Mouse (Mus musculus): ENCODE results near the gene Lmx1a. TPM values are rescaled to one million over a fixed set of nuclear protein-coding genes. Genes with fewer than 3 reads are reported as not detected.

Gene Lmx1a
- polyA plus RNA-seq, 1 experiment from 2014 or later = 3.7 TPM

DNA sequence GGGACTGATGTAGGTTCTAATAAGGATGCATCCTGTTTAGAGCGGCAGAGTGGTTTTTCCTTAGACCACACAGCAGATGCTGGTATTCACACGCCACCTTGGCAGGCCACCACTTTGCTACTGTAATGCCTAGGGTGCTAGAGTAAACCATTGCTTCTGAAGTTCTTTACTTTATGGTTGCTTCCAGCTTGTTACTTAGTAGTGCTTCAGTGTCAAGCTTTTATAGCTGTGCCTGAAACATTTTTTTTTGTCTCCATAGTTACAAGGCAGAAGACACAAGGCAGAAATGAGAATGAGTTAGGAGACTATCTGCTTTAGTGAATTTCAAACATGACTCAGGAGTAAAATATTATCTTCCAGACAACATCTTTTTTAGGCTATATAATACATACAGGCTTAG is 95.0 kb downstream of the Lmx1a start:
- ATAC-seq (ENCODE audit: insufficient read depth, low FRiP score, low TSS enrichment) = no peak
- no peak overlapping the region for H3K4me3 ChIP-seq (ENCODE audit: low read depth, low read length)

GRCm38 (mm10) chr1:167788684-167789413 is 99.8 kb downstream of the Lmx1a start:
- 41% methylated on average over 12 of the region's 12 CpGs for WGBS
- no peaks in the 10 kb centered on the region for H3K36me3 ChIP-seq (ENCODE audit: control insufficient read depth, insufficient read depth, low read length)
- H3K9ac ChIP-seq (ENCODE audit: low read length) = no peak overlapping the region
- 0 out of 2 replicates have a peak, but pooled peaks cover 8% of the 10 kb centered on the region for H3K4me1 ChIP-seq (ENCODE audit: control insufficient read depth, insufficient read depth, low read length)
- H3K4me2 ChIP-seq (ENCODE audit: low read depth) = no peak overlapping the region
- H3K27me3 ChIP-seq (ENCODE audit: control insufficient read depth, insufficient read depth, low read length) = no peaks in the 10 kb centered on the region
- no peak overlapping the region for H3K4me3 ChIP-seq (ENCODE audit: low read depth, low read length)
- H3K9me3 ChIP-seq (ENCODE audit: control insufficient read depth, low read length) = no peaks in the 10 kb centered on the region
- H3K27ac ChIP-seq (ENCODE audit: low read depth, low read length) = peak overlapping the region; percentile 24; the same call in 1 of the 2 replicates
- ATAC-seq (ENCODE audit: insufficient read depth, low FRiP score, low TSS enrichment) (peak; percentile 85), DNase-seq (ENCODE audit: low spot score) (peak; percentile 37)

More for the DNA sequence above, 95.0 kb downstream of the Lmx1a start:
- no peak for DNase-seq (ENCODE audit: low spot score)
- no peaks in the 10 kb centered on the region for H3K9me3 ChIP-seq (ENCODE audit: control insufficient read depth, low read length)
- H3K27ac ChIP-seq (ENCODE audit: low read depth, low read length) = no peak overlapping the region
- no peaks in the 10 kb centered on the region for H3K36me3 ChIP-seq (ENCODE audit: control insufficient read depth, insufficient read depth, low read length)
- 84% methylated on average over 2 of the region's 2 CpGs for WGBS
- H3K4me2 ChIP-seq (ENCODE audit: low read depth) = no peak overlapping the region
- H3K27me3 ChIP-seq (ENCODE audit: control insufficient read depth, insufficient read depth, low read length) = no peaks in the 10 kb centered on the region
- no peak overlapping the region for H3K9ac ChIP-seq (ENCODE audit: low read length)
- 0 out of 2 replicates have a peak, but pooled peaks cover 4% of the 10 kb centered on the region for H3K4me1 ChIP-seq (ENCODE audit: control insufficient read depth, insufficient read depth, low read length)

DNA sequence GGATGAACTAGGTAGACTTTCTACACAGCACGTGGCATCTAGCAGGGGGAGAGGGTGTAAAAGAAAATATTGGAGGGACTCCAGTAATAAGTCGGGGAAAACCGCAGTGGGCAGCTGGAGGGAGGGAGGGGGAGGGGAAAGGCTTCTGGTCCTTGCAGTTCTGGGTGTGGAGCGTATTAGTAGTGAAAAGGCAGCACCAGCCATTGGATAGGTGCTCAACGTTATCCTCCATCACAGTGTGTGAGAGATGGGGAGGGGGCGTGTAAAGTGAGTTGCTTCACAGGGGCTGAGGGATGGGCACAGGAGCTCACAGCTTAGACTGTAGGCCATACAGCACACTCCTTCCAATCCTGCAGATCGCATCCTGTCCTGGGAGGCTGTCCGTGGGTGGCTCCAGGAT is 100.4 kb downstream of the Lmx1a start:
- WGBS = 60% methylated on average over 8 of the region's 8 CpGs
- no peak overlapping the region for H3K4me2 ChIP-seq (ENCODE audit: low read depth)
- no peaks in the 10 kb centered on the region for H3K9me3 ChIP-seq (ENCODE audit: control insufficient read depth, low read length)
- peak; percentile 58 for ATAC-seq (ENCODE audit: insufficient read depth, low FRiP score, low TSS enrichment)
- H3K36me3 ChIP-seq (ENCODE audit: control insufficient read depth, insufficient read depth, low read length) = no peaks in the 10 kb centered on the region
- 0 out of 2 replicates have a peak, but pooled peaks cover 8% of the 10 kb centered on the region for H3K4me1 ChIP-seq (ENCODE audit: control insufficient read depth, insufficient read depth, low read length)
- no peak overlapping the region for H3K9ac ChIP-seq (ENCODE audit: low read length)
- H3K27me3 ChIP-seq (ENCODE audit: control insufficient read depth, insufficient read depth, low read length) = no peaks in the 10 kb centered on the region
- DNase-seq (ENCODE audit: low spot score) = no peak
- H3K4me3 ChIP-seq (ENCODE audit: low read depth, low read length) = no peak overlapping the region
- H3K27ac ChIP-seq (ENCODE audit: low read depth, low read length) = peak overlapping the region; percentile 24; the same call in 1 of the 2 replicates

DNA sequence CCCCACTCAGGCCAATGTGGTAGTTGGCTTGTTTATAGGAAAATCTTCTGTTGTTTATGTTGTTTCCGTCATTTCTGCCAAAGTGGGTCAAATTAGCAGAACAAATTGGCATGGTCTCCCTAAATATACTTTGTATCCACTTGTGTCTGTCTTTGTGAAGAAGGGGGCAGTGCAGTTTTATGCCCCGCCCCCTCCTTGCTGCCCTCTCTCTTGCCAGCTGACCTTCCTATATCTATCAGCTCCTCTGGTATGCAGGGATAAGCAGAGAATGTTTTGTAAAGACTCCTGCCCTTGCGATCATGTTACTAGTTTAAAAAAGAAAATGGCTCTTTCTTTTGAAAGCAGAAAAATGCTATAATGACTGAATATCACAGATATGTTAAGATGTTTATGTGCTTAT is 101.7 kb downstream of the Lmx1a start:
- 86% methylated on average over 3 of the region's 3 CpGs for WGBS
- no peaks in the 10 kb centered on the region for H3K36me3 ChIP-seq (ENCODE audit: control insufficient read depth, insufficient read depth, low read length)

DNA sequence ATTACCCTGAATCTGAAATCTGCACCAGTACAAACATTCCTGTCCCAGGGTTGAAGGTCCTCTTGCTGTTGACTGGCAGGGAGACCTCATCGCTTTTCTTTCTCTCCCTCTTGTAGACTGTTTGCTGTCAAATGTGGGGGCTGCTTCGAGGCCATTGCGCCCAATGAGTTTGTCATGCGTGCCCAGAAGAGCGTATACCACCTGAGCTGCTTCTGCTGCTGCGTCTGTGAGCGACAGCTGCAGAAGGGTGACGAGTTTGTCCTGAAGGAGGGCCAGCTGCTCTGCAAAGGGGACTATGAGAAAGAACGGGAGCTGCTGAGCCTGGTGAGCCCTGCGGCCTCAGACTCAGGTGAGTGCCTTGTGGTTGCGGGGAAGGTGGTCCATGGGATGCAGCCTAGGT is 102.2 kb downstream of the Lmx1a start:
- Histone ChIP-seq H3K4me3 (ENCODE audit: low read depth, low read length) (no peak overlapping the region), H3K36me3 (ENCODE audit: control insufficient read depth, insufficient read depth, low read length) (no peaks in the 10 kb centered on the region), H3K4me1 (ENCODE audit: control insufficient read depth, insufficient read depth, low read length) (0 out of 2 replicates have a peak, but pooled peaks cover 8% of the 10 kb centered on the region), H3K9ac (ENCODE audit: low read length) (no peak overlapping the region), H3K27ac (ENCODE audit: low read depth, low read length) (no peak overlapping the region), H3K27me3 (ENCODE audit: control insufficient read depth, insufficient read depth, low read length) (no peaks in the 10 kb centered on the region), H3K9me3 (ENCODE audit: control insufficient read depth, low read length) (no peaks in the 10 kb centered on the region), H3K4me2 (ENCODE audit: low read depth) (no peak overlapping the region)
- DNase-seq (ENCODE audit: low spot score) (no peak), ATAC-seq (ENCODE audit: insufficient read depth, low FRiP score, low TSS enrichment) (no peak)
- WGBS = 83% methylated on average over 11 of the region's 11 CpGs

More for the DNA sequence above, 101.7 kb downstream of the Lmx1a start:
- Histone ChIP-seq H3K27me3 (ENCODE audit: control insufficient read depth, insufficient read depth, low read length) (no peaks in the 10 kb centered on the region), H3K4me3 (ENCODE audit: low read depth, low read length) (no peak overlapping the region), H3K4me2 (ENCODE audit: low read depth) (no peak overlapping the region), H3K27ac (ENCODE audit: low read depth, low read length) (no peak overlapping the region), H3K4me1 (ENCODE audit: control insufficient read depth, insufficient read depth, low read length) (0 out of 2 replicates have a peak, but pooled peaks cover 8% of the 10 kb centered on the region), H3K9me3 (ENCODE audit: control insufficient read depth, low read length) (no peaks in the 10 kb centered on the region), H3K9ac (ENCODE audit: low read length) (no peak overlapping the region)
- ATAC-seq (ENCODE audit: insufficient read depth, low FRiP score, low TSS enrichment) = no peak
- DNase-seq (ENCODE audit: low spot score) = no peak

DNA sequence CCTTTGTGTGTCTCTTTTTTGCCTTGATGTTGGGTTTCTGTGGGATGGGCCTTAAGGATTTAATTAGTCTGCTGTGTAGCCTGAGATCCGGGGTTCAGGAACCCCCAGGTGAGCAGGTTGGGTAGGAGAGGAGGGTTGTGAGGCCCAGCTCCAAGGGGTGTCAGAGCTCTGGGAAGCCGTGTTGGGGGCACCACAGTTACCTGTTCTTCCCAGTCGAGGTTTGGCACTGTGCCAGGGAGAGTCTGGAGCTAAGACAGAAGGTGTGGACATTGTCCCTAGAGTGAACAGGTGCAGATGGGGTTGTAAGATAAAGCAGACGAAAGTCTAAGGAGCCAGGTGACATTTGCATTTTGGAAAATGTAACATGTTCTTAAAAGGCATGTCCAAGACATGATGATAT is 112.9 kb downstream of the Lmx1a start:
- 0 out of 2 replicates have a peak, but pooled peaks cover 3% of the 10 kb centered on the region for H3K27me3 ChIP-seq (ENCODE audit: control insufficient read depth, insufficient read depth, low read length)
- no peaks in the 10 kb centered on the region for H3K36me3 ChIP-seq (ENCODE audit: control insufficient read depth, insufficient read depth, low read length)
- H3K4me1 ChIP-seq (ENCODE audit: control insufficient read depth, insufficient read depth, low read length) = no peaks in the 10 kb centered on the region
- no peak overlapping the region for H3K27ac ChIP-seq (ENCODE audit: low read depth, low read length)
- H3K4me2 ChIP-seq (ENCODE audit: low read depth) = no peak overlapping the region
- peak; percentile 11; the same call in 1 of the 2 replicates for ATAC-seq (ENCODE audit: insufficient read depth, low FRiP score, low TSS enrichment)
- 51% methylated on average over 4 of the region's 4 CpGs for WGBS
- H3K9ac ChIP-seq (ENCODE audit: low read length) = no peak overlapping the region
- DNase-seq (ENCODE audit: low spot score) = no peak
- no peak overlapping the region for H3K4me3 ChIP-seq (ENCODE audit: low read depth, low read length)
- H3K9me3 ChIP-seq (ENCODE audit: control insufficient read depth, low read length) = no peaks in the 10 kb centered on the region

- DNase-seq (ENCODE audit: low spot score) (peak; percentile 74), ATAC-seq (ENCODE audit: insufficient read depth, low FRiP score, low TSS enrichment) (peak; percentile 84)
- WGBS = under 1% methylated on average over 55 of the region's 59 CpGs
- no peaks in the 10 kb centered on the region for H3K4me1 ChIP-seq (ENCODE audit: control insufficient read depth, insufficient read depth, low read length)
- H3K4me2 ChIP-seq (ENCODE audit: low read depth) = peak overlapping the region; percentile 61
- H3K9me3 ChIP-seq (ENCODE audit: control insufficient read depth, low read length) = no peaks in the 10 kb centered on the region
- H3K27me3 ChIP-seq (ENCODE audit: control insufficient read depth, insufficient read depth, low read length) = 0 out of 2 replicates have a peak, but pooled peaks cover 3% of the 10 kb centered on the region
- peak overlapping the region; percentile 50 for H3K4me3 ChIP-seq (ENCODE audit: low read depth, low read length)
- no peaks in the 10 kb centered on the region for H3K36me3 ChIP-seq (ENCODE audit: control insufficient read depth, insufficient read depth, low read length)
- H3K27ac ChIP-seq (ENCODE audit: low read depth, low read length) = peak overlapping the region; percentile 77
- peak overlapping the region; percentile 5 for H3K9ac ChIP-seq (ENCODE audit: low read length)
Measured at GRCm38 (mm10) chr1:167802510-167803271, 113.7 kb downstream of the Lmx1a start.

- no peaks in the 10 kb centered on the region for H3K9me3 ChIP-seq (ENCODE audit: control insufficient read depth, low read length)
- peak overlapping the region; percentile 61 for H3K4me2 ChIP-seq (ENCODE audit: low read depth)
- peak; percentile 24 for DNase-seq (ENCODE audit: low spot score)
- H3K4me1 ChIP-seq (ENCODE audit: control insufficient read depth, insufficient read depth, low read length) = no peaks in the 10 kb centered on the region
- peak overlapping the region; percentile 5 for H3K9ac ChIP-seq (ENCODE audit: low read length)
- no peaks in the 10 kb centered on the region for H3K36me3 ChIP-seq (ENCODE audit: control insufficient read depth, insufficient read depth, low read length)
- H3K27me3 ChIP-seq (ENCODE audit: control insufficient read depth, insufficient read depth, low read length) = 0 out of 2 replicates have a peak, but pooled peaks cover 3% of the 10 kb centered on the region
- WGBS = 12% methylated on average over 10 of the region's 10 CpGs
- peak overlapping the region; percentile 77 for H3K27ac ChIP-seq (ENCODE audit: low read depth, low read length)
- peak overlapping the region; percentile 50 for H3K4me3 ChIP-seq (ENCODE audit: low read depth, low read length)
- ATAC-seq (ENCODE audit: insufficient read depth, low FRiP score, low TSS enrichment) = no peak
Measured at GRCm38 (mm10) chr1:167803351-167803981, 114.4 kb downstream of the Lmx1a start.
